23 mouse cellular contexts compared by ENCODE assay signal in genomic region chr11:84516501-84517240, GRCm38 (mm10). TPM values are rescaled to one million over a fixed set of nuclear protein-coding genes. Genes with fewer than 3 reads are reported as not detected.
DNase-seq lines count a peak whose midpoint lies in the region; ATAC-seq and TF ChIP-seq lines count a peak whose summit lies in the region.
"Had no signal": no experiment of that assay in that cellular context is flagged by ENCODE, and none has a peak within 500 bp of the region (broad histone marks: within the 10 kb centered on the region; RNA-seq: fewer than 3 reads in every experiment).

No protein-coding gene starts in this region.

- ATAC-seq in neural tube, embryonic 11.5 days (ENCODE audit: insufficient read depth, low FRiP score, low TSS enrichment), result no peak
- ATAC-seq in midbrain, embryonic 14.5 days (ENCODE audit: low FRiP score, low TSS enrichment), result no peak
- no peak for ATAC-seq in neural tube, embryonic 15.5 days (ENCODE audit: low FRiP score)
- ATAC-seq: CD4-positive, CD25-positive, alpha-beta regulatory T cell, adult 4 months; Patski had no signal

- no peak overlapping the region for H3K27ac ChIP-seq in neural tube, embryonic 11.5 days (ENCODE audit: low read depth, low read length)
- H3K27ac ChIP-seq in midbrain, embryonic 14.5 days (replicated peaks; ENCODE audit: low read depth, low read length), result peak overlapping the region; percentile 75
- H3K27ac ChIP-seq in neural tube, embryonic 15.5 days (replicated peaks), result peak overlapping the region; percentile 62
- no peak overlapping the region for H3K27ac ChIP-seq in kidney, adult 2 months (ENCODE audit: insufficient read depth, low read depth, low read length)
- no peak overlapping the region for H3K27ac ChIP-seq in layer of hippocampus, adult 2 months
- H3K27ac ChIP-seq: embryonic facial prominence, embryonic 15.5 days; limb, embryonic 13.5 days; liver, embryonic 13.5 days; lung, embryonic 15.5 days; stomach, embryonic 15.5 days had no signal

- H3K27me3 ChIP-seq in neural tube, embryonic 11.5 days (ENCODE audit: control insufficient read depth, insufficient read depth, low read length), result peaks cover 70% of the 10 kb centered on the region
- H3K27me3 ChIP-seq in midbrain, embryonic 14.5 days (ENCODE audit: control insufficient read depth, insufficient read depth, low read length), result peaks cover 42% of the 10 kb centered on the region
- peaks cover 58% of the 10 kb centered on the region for H3K27me3 ChIP-seq in neural tube, embryonic 15.5 days (replicated peaks)
- no peaks in the 10 kb centered on the region for H3K27me3 ChIP-seq in kidney, adult 2 months (replicated peaks; ENCODE audit: control insufficient read depth, insufficient read depth, low read length)

- peak overlapping the region; percentile 14; the same call in 1 of the 2 replicates for H3K4me2 ChIP-seq in neural tube, embryonic 11.5 days (ENCODE audit: low read depth)
- peak overlapping the region; percentile 92 for H3K4me2 ChIP-seq in midbrain, embryonic 14.5 days (ENCODE audit: low read length)
- peak overlapping the region; percentile 77 for H3K4me2 ChIP-seq in neural tube, embryonic 15.5 days
- H3K4me2 ChIP-seq: embryonic facial prominence, embryonic 15.5 days; limb, embryonic 13.5 days; liver, embryonic 13.5 days; lung, embryonic 15.5 days; stomach, embryonic 15.5 days had no signal

- no peak overlapping the region for H3K4me3 ChIP-seq in neural tube, embryonic 11.5 days (ENCODE audit: low read depth, low read length)
- peak overlapping the region; percentile 26 for H3K4me3 ChIP-seq in midbrain, embryonic 14.5 days (replicated peaks; ENCODE audit: low read depth, low read length)
- peak overlapping the region; percentile 23 for H3K4me3 ChIP-seq in neural tube, embryonic 15.5 days (replicated peaks)
- H3K4me3 ChIP-seq in kidney, adult 2 months (ENCODE audit: insufficient read depth, low read depth, low read length), result no peak overlapping the region
- H3K4me3 ChIP-seq in layer of hippocampus, adult 2 months, result no peak overlapping the region
- H3K4me3 ChIP-seq: embryonic facial prominence, embryonic 15.5 days; limb, embryonic 13.5 days; liver, embryonic 13.5 days; lung, embryonic 15.5 days; stomach, embryonic 15.5 days had no signal

- peak; percentile 19 for DNase-seq in embryo, embryonic 11 days
- DNase-seq in embryo, embryonic 10 days (ENCODE audit: low spot score), result no peak
- DNase-seq in neural tube, embryonic 11.5 days (ENCODE audit: low spot score), result no peak
- no peak for DNase-seq in neural tube, embryonic 10.5 days (ENCODE audit: extremely low spot score, low spot score)
- peak; percentile 43 for DNase-seq in midbrain, embryonic 14.5 days
- no peak for DNase-seq in kidney, adult 2 months
- no peak for DNase-seq in layer of hippocampus, adult 2 months (ENCODE audit: low spot score in 2 of 2)
- DNase-seq: adrenal gland, adult 8-10 months; cerebellum, adult 9-11 months; gastrocnemius, postnatal 14 days; kidney, adult 9 months; liver, embryonic 13.5 days; lung, postnatal 4 days; thymus, adult 18-20 months had no signal

- H3K4me1 ChIP-seq in neural tube, embryonic 11.5 days (ENCODE audit: control insufficient read depth, insufficient read depth, low read length), result peaks cover 7% of the 10 kb centered on the region; the same call in 1 of the 2 replicates
- peaks cover 15% of the 10 kb centered on the region for H3K4me1 ChIP-seq in midbrain, embryonic 14.5 days (ENCODE audit: control insufficient read depth, insufficient read depth, low read length)
- H3K4me1 ChIP-seq in neural tube, embryonic 15.5 days, result peaks cover 19% of the 10 kb centered on the region
- no peaks in the 10 kb centered on the region; the same call in 1 of the 2 replicates for H3K4me1 ChIP-seq in kidney, adult 2 months (ENCODE audit: control insufficient read depth, insufficient read depth, low read length)

- WGBS in neural tube, embryonic 11.5 days, result 7% methylated on average over 14 of the region's 14 CpGs
- 8% methylated on average over 14 of the region's 14 CpGs for WGBS in midbrain, embryonic 14.5 days
- 5% methylated on average over 14 of the region's 14 CpGs for WGBS in neural tube, embryonic 15.5 days
- WGBS in kidney, adult 2 months, result 56% methylated on average over 14 of the region's 14 CpGs

- no peak overlapping the region for H3K9ac ChIP-seq in neural tube, embryonic 11.5 days (ENCODE audit: low read length)
- peak overlapping the region; percentile 53 for H3K9ac ChIP-seq in midbrain, embryonic 14.5 days (replicated peaks; ENCODE audit: low read length)
- H3K9ac ChIP-seq in neural tube, embryonic 15.5 days (replicated peaks), result 0 out of 2 replicates have a peak overlapping the region, but pooled peaks have one; percentile 2
- H3K9ac ChIP-seq: embryonic facial prominence, embryonic 15.5 days; limb, embryonic 13.5 days; liver, embryonic 13.5 days; lung, embryonic 15.5 days; stomach, embryonic 15.5 days had no signal

- TF ChIP-seq CTCF in kidney, adult 2 months (conservative IDR thresholded peaks at IDR 0.05; ENCODE audit: insufficient read depth, insufficient read length, low read depth, low read length), result no peak
- TF ChIP-seq CTCF in layer of hippocampus, adult 2 months (conservative IDR thresholded peaks at IDR 0.05), result no peak

- H3K36me3 ChIP-seq in neural tube, embryonic 11.5 days (ENCODE audit: control insufficient read depth, insufficient read depth, low read length), result no peaks in the 10 kb centered on the region
- H3K36me3 ChIP-seq in midbrain, embryonic 14.5 days (ENCODE audit: control insufficient read depth, insufficient read depth, low read length), result peaks cover 19% of the 10 kb centered on the region
- no peaks in the 10 kb centered on the region for H3K36me3 ChIP-seq in neural tube, embryonic 15.5 days
- H3K36me3 ChIP-seq in kidney, adult 2 months (ENCODE audit: control insufficient read depth, insufficient read depth, low read length), result peaks cover 2% of the 10 kb centered on the region; the same call in 1 of the 2 replicates
- H3K36me3 ChIP-seq: embryonic facial prominence, embryonic 15.5 days; limb, embryonic 13.5 days; lung, embryonic 15.5 days; stomach, embryonic 15.5 days had no signal

- no peak for TF ChIP-seq POLR2A in kidney, adult 2 months (IDR thresholded peaks at IDR 0.05; ENCODE audit: low read depth, low read length)

- no peaks in the 10 kb centered on the region for H3K9me3 ChIP-seq in neural tube, embryonic 11.5 days (ENCODE audit: control insufficient read depth, low read length)
- H3K9me3 ChIP-seq in midbrain, embryonic 14.5 days (ENCODE audit: control insufficient read depth, low read length), result no peaks in the 10 kb centered on the region
- H3K9me3 ChIP-seq in neural tube, embryonic 15.5 days (replicated peaks), result no peaks in the 10 kb centered on the region
- H3K9me3 ChIP-seq: embryonic facial prominence, embryonic 15.5 days; limb, embryonic 13.5 days; liver, embryonic 13.5 days; lung, embryonic 15.5 days; stomach, embryonic 15.5 days had no signal

RNA-seq across cellular contexts. Expression of gene Aatf, which starts 3.3 kb away (rescaled TPM):
- 54.4 and 55.8 TPM in 2 replicates for polyA plus RNA-seq in neural tube, embryonic 11.5 days (2014; fragmentation: Nextera tagmentation; extraction: Ambion mirVana)
- 41.6 and 46.3 TPM in 2 replicates for polyA plus RNA-seq in midbrain, embryonic 14.5 days (2014; fragmentation: Nextera tagmentation; extraction: Ambion mirVana)
- 49.8 and 53.9 TPM in 2 replicates for polyA plus RNA-seq in neural tube, embryonic 15.5 days (2015; fragmentation: Nextera tagmentation; extraction: Ambion mirVana)
- polyA plus RNA-seq in kidney, adult 2 months (2012; rRNA removed), result 6.5 and 12.7 TPM in 2 replicates
- 10 to 100 TPM; 20.8 to 21.3 TPM for total RNA-seq in layer of hippocampus, adult 2 months (2021)

RNA-seq across cellular contexts. Expression of gene Lhx1, which starts 8.7 kb away (rescaled TPM):
- polyA plus RNA-seq in neural tube, embryonic 11.5 days (2014; fragmentation: Nextera tagmentation; extraction: Ambion mirVana), result 42.4 and 46.3 TPM in 2 replicates
- polyA plus RNA-seq in midbrain, embryonic 14.5 days (2014; fragmentation: Nextera tagmentation; extraction: Ambion mirVana), result 49.8 and 53.0 TPM in 2 replicates
- polyA plus RNA-seq in neural tube, embryonic 15.5 days (2015; fragmentation: Nextera tagmentation; extraction: Ambion mirVana), result 30.0 and 37.6 TPM in 2 replicates
- 12.8 and 16.7 TPM in 2 replicates for polyA plus RNA-seq in kidney, adult 2 months (2012; rRNA removed)
- total RNA-seq in layer of hippocampus, adult 2 months (2021), result under 1 TPM; 0.20 to 0.33 TPM
- total RNA-seq: gastrocnemius, postnatal 14 days had no signal
- polyA plus RNA-seq: CD4-positive, CD25-positive, alpha-beta regulatory T cell, adult 4 months; heart, embryonic 16.5 days; urinary bladder, adult 2 months had no signal

Comparison
In these comparisons a context has a peak if more than half of its experiments do, and no peak if none do; other contexts are left out.
1. DNase-seq: peak in embryo, embryonic 11 days (single experiment) and midbrain, embryonic 14.5 days (single experiment); none in embryo, embryonic 10 days (single experiment), neural tube, embryonic 11.5 days (single experiment), neural tube, embryonic 10.5 days (single experiment), kidney, adult 2 months (single experiment) and layer of hippocampus, adult 2 months (0 of 2).
2. H3K27ac ChIP-seq: peak in midbrain, embryonic 14.5 days (single experiment) and neural tube, embryonic 15.5 days (single experiment); none in neural tube, embryonic 11.5 days (single experiment), kidney, adult 2 months (single experiment) and layer of hippocampus, adult 2 months (single experiment).
3. H3K4me3 ChIP-seq: peak in midbrain, embryonic 14.5 days (single experiment) and neural tube, embryonic 15.5 days (single experiment); none in neural tube, embryonic 11.5 days (single experiment), kidney, adult 2 months (single experiment) and layer of hippocampus, adult 2 months (single experiment).
4. H3K4me2 ChIP-seq: peak in every context shown above with its lines; median percentile 92 in midbrain, embryonic 14.5 days; 77 in neural tube, embryonic 15.5 days; 14 in neural tube, embryonic 11.5 days.